Mouse (Mus musculus) kidney, embryonic 15.5 days (tissue): ENCODE results near the gene Zfp3. TPM values are rescaled to one million over a fixed set of nuclear protein-coding genes. Genes with fewer than 3 reads are reported as not detected.

Experiments used
- ATAC-seq: fragments of 200-750 bp; cut with Nextera tagmentation; replicated peaks from 2 replicates; pipeline ENCODE4 v1.8.0; 2017; ENCODE audit warnings: moderate TSS enrichment; ENCODE audit not compliant: low FRiP score
- H3K27ac ChIP-seq: fragments of 300-500 bp; sonication (generic); 2 replicates; pipeline ENCODE4 v1.5.1; 2015; ENCODE audit warnings: mild to moderate bottlenecking, inconsistent platforms
- H3K27me3 ChIP-seq: fragments of 300-500 bp; sonication (generic); 2 replicates; pipeline ENCODE4 v1.6.1; 2015; ENCODE audit warnings: inconsistent platforms
- H3K36me3 ChIP-seq: fragments of 300-500 bp; sonication (generic); 2 replicates; pipeline ENCODE4 v1.6.1; 2015; ENCODE audit warnings: inconsistent platforms
- H3K4me1 ChIP-seq: fragments of 300-500 bp; sonication (generic); 2 replicates; pipeline ENCODE4 v1.6.1; 2015; ENCODE audit warnings: inconsistent platforms
- H3K4me2 ChIP-seq: fragments of 300-500 bp; sonication (generic); 2 replicates; pipeline ENCODE4 v1.6.1; 2015; ENCODE audit warnings: moderate library complexity, mild to moderate bottlenecking, inconsistent platforms
- H3K4me3 ChIP-seq: fragments of 300-500 bp; sonication (generic); replicated peaks from 2 replicates; pipeline ENCODE4 v1.5.1; 2015; ENCODE audit warnings: mild to moderate bottlenecking, inconsistent platforms
- H3K9ac ChIP-seq: fragments of 300-500 bp; sonication (generic); 2 replicates; pipeline ENCODE4 v1.6.1; 2015; ENCODE audit warnings: mild to moderate bottlenecking, inconsistent platforms
- H3K9me3 ChIP-seq: fragments of 300-500 bp; sonication (generic); replicated peaks from 2 replicates; pipeline ENCODE4 v1.6.1; 2016; ENCODE audit warnings: inconsistent platforms
- WGBS: fragments of 180-500 bp; shearing (Covaris S2); methylation state at CpG from one replicate; pipeline ENCODE4 v1.1.7; 2015; ENCODE audit warnings: mixed read lengths; 5-methylcytosine and 5-hydroxymethylcytosine counted together
- polyA plus RNA-seq: library from polyadenylated mRNA; unstranded; fragments of >200 nt; fragmentation: Nextera tagmentation; extraction: Ambion mirVana; gene quantifications from 2 replicates; pipeline ENCODE4 v1.2.1, GENCODE M21; 2015

Gene Zfp3
- polyA plus RNA-seq, 1 experiment from 2014 or later: 6.8 TPM

- no peak overlapping the region for H3K4me3 ChIP-seq
- 0 out of 2 replicates have a peak, but pooled peaks cover 2% of the 10 kb centered on the region for H3K4me1 ChIP-seq
- no peaks in the 10 kb centered on the region for H3K27me3 ChIP-seq
- no peak overlapping the region for H3K4me2 ChIP-seq
- no peak for ATAC-seq
- H3K9ac ChIP-seq: no peak overlapping the region
- no peaks in the 10 kb centered on the region for H3K36me3 ChIP-seq
- WGBS: 86% methylated on average over 5 of the region's 5 CpGs
- H3K27ac ChIP-seq: no peak overlapping the region
- H3K9me3 ChIP-seq: no peaks in the 10 kb centered on the region
Observed at GRCm38 (mm10) chr11:70791676-70792075, 27.7 kb downstream of the Zfp3 start.

- Histone ChIP-seq H3K4me1 (no peaks in the 10 kb centered on the region), H3K36me3 (no peaks in the 10 kb centered on the region), H3K4me2 (no peak overlapping the region), H3K9ac (no peak overlapping the region), H3K27me3 (no peaks in the 10 kb centered on the region), H3K4me3 (no peak overlapping the region), H3K9me3 (no peaks in the 10 kb centered on the region), H3K27ac (no peak overlapping the region)
- WGBS: 93% methylated on average over 1 of the region's 1 CpGs
- ATAC-seq: no peak
Observed at GRCm38 (mm10) chr11:70792409-70792808, 28.4 kb downstream of the Zfp3 start.

GRCm38 (mm10) chr11:70802208-70802864 lies 38.3 kb downstream of the Zfp3 start:
- Histone ChIP-seq H3K27ac (no peak overlapping the region), H3K9me3 (no peaks in the 10 kb centered on the region), H3K36me3 (no peaks in the 10 kb centered on the region), H3K27me3 (no peaks in the 10 kb centered on the region), H3K4me2 (no peak overlapping the region), H3K4me1 (peaks cover 3% of the 10 kb centered on the region; the same call in 1 of the 2 replicates), H3K9ac (no peak overlapping the region), H3K4me3 (no peak overlapping the region)
- 92% methylated on average over 2 of the region's 2 CpGs for WGBS
- ATAC-seq: no peak

GRCm38 (mm10) chr11:70802865-70803261 lies 38.9 kb downstream of the Zfp3 start:
- H3K4me3 ChIP-seq: no peak overlapping the region
- H3K36me3 ChIP-seq: no peaks in the 10 kb centered on the region
- no peaks in the 10 kb centered on the region for H3K27me3 ChIP-seq
- WGBS: 73% methylated on average over 2 of the region's 2 CpGs
- no peak overlapping the region for H3K27ac ChIP-seq
- no peaks in the 10 kb centered on the region for H3K9me3 ChIP-seq
- H3K4me2 ChIP-seq: no peak overlapping the region
- H3K9ac ChIP-seq: no peak overlapping the region
- no peak for ATAC-seq
- peaks cover 3% of the 10 kb centered on the region; the same call in 1 of the 2 replicates for H3K4me1 ChIP-seq

GRCm38 (mm10) chr11:70803711-70804200 lies 39.7 kb downstream of the Zfp3 start:
- Histone ChIP-seq H3K9ac (no peak overlapping the region), H3K9me3 (no peaks in the 10 kb centered on the region), H3K4me1 (peaks cover 3% of the 10 kb centered on the region; the same call in 1 of the 2 replicates), H3K27ac (no peak overlapping the region), H3K4me3 (no peak overlapping the region), H3K36me3 (no peaks in the 10 kb centered on the region), H3K4me2 (no peak overlapping the region), H3K27me3 (no peaks in the 10 kb centered on the region)
- no peak for ATAC-seq
- 70% methylated on average over 6 of the region's 6 CpGs for WGBS

GRCm38 (mm10) chr11:70804395-70804794 lies 40.4 kb downstream of the Zfp3 start:
- no peaks in the 10 kb centered on the region for H3K9me3 ChIP-seq
- H3K36me3 ChIP-seq: no peaks in the 10 kb centered on the region
- H3K4me2 ChIP-seq: no peak overlapping the region
- peak overlapping the region; percentile 45; the same call in 1 of the 2 replicates for H3K27ac ChIP-seq
- no peak overlapping the region for H3K4me3 ChIP-seq
- H3K27me3 ChIP-seq: no peaks in the 10 kb centered on the region
- no peak overlapping the region for H3K9ac ChIP-seq
- peaks cover 3% of the 10 kb centered on the region; the same call in 1 of the 2 replicates for H3K4me1 ChIP-seq
- 82% methylated on average over 3 of the region's 3 CpGs for WGBS
- no peak for ATAC-seq

- H3K9ac ChIP-seq: no peak overlapping the region
- H3K4me2 ChIP-seq: peak overlapping the region; percentile 10
- H3K27ac ChIP-seq: peak overlapping the region; percentile 45; the same call in 1 of the 2 replicates
- H3K36me3 ChIP-seq: no peaks in the 10 kb centered on the region
- no peaks in the 10 kb centered on the region for H3K27me3 ChIP-seq
- no peaks in the 10 kb centered on the region for H3K9me3 ChIP-seq
- peaks cover 3% of the 10 kb centered on the region; the same call in 1 of the 2 replicates for H3K4me1 ChIP-seq
- no peak overlapping the region for H3K4me3 ChIP-seq
- no peak for ATAC-seq
- WGBS: 77% methylated on average over 8 of the region's 8 CpGs
Observed at GRCm38 (mm10) chr11:70805641-70806175, 41.7 kb downstream of the Zfp3 start.

GRCm38 (mm10) chr11:70806697-70807096 lies 42.7 kb downstream of the Zfp3 start:
- H3K36me3 ChIP-seq: no peaks in the 10 kb centered on the region
- no peak overlapping the region for H3K9ac ChIP-seq
- no peaks in the 10 kb centered on the region for H3K27me3 ChIP-seq
- WGBS: 78% methylated on average over 4 of the region's 4 CpGs
- no peak overlapping the region for H3K4me2 ChIP-seq
- peaks cover 3% of the 10 kb centered on the region; the same call in 1 of the 2 replicates for H3K4me1 ChIP-seq
- no peak overlapping the region for H3K27ac ChIP-seq
- no peak for ATAC-seq
- H3K9me3 ChIP-seq: no peaks in the 10 kb centered on the region
- no peak overlapping the region for H3K4me3 ChIP-seq

GRCm38 (mm10) chr11:70807630-70808029 lies 43.6 kb downstream of the Zfp3 start:
- WGBS: 84% methylated on average over 4 of the region's 4 CpGs
- H3K4me2 ChIP-seq: no peak overlapping the region
- H3K9me3 ChIP-seq: no peaks in the 10 kb centered on the region
- H3K27ac ChIP-seq: no peak overlapping the region
- H3K36me3 ChIP-seq: no peaks in the 10 kb centered on the region
- H3K4me1 ChIP-seq: peaks cover 3% of the 10 kb centered on the region; the same call in 1 of the 2 replicates
- no peaks in the 10 kb centered on the region for H3K27me3 ChIP-seq
- H3K9ac ChIP-seq: no peak overlapping the region
- no peak overlapping the region for H3K4me3 ChIP-seq
- no peak for ATAC-seq

GRCm38 (mm10) chr11:70808101-70808500 lies 44.1 kb downstream of the Zfp3 start:
- Histone ChIP-seq H3K9ac (no peak overlapping the region), H3K4me2 (no peak overlapping the region), H3K4me3 (no peak overlapping the region), H3K4me1 (peaks cover 3% of the 10 kb centered on the region; the same call in 1 of the 2 replicates), H3K27me3 (no peaks in the 10 kb centered on the region), H3K9me3 (no peaks in the 10 kb centered on the region), H3K36me3 (no peaks in the 10 kb centered on the region), H3K27ac (no peak overlapping the region)
- WGBS: 63% methylated on average over 3 of the region's 3 CpGs
- ATAC-seq: no peak

- Histone ChIP-seq H3K36me3 (no peaks in the 10 kb centered on the region), H3K4me2 (no peak overlapping the region), H3K27ac (no peak overlapping the region), H3K9me3 (no peaks in the 10 kb centered on the region), H3K27me3 (no peaks in the 10 kb centered on the region), H3K9ac (no peak overlapping the region), H3K4me3 (no peak overlapping the region), H3K4me1 (peaks cover 3% of the 10 kb centered on the region; the same call in 1 of the 2 replicates)
- ATAC-seq: no peak
- WGBS: 13% methylated on average over 1 of the region's 1 CpGs
Observed at GRCm38 (mm10) chr11:70809011-70809410, 45.0 kb downstream of the Zfp3 start.

GRCm38 (mm10) chr11:70811041-70811440 lies 47.0 kb downstream of the Zfp3 start:
- Histone ChIP-seq H3K4me1 (no peaks in the 10 kb centered on the region), H3K9me3 (no peaks in the 10 kb centered on the region), H3K9ac (no peak overlapping the region), H3K36me3 (no peaks in the 10 kb centered on the region), H3K27ac (no peak overlapping the region), H3K27me3 (no peaks in the 10 kb centered on the region), H3K4me2 (no peak overlapping the region), H3K4me3 (no peak overlapping the region)
- no peak for ATAC-seq
- 71% methylated on average over 5 of the region's 5 CpGs for WGBS
